16 mouse cellular contexts compared by ENCODE assay signal in genomic region chr19:37970004-37970403, GRCm38 (mm10).
DNase-seq lines count a peak whose midpoint lies in the region; ATAC-seq and TF ChIP-seq lines count a peak whose summit lies in the region.
"Had no signal": no experiment of that assay in that cellular context is flagged by ENCODE, and none has a peak within 500 bp of the region (broad histone marks: within the 10 kb centered on the region; RNA-seq: fewer than 3 reads in every experiment).

No protein-coding gene starts in this region.

- H3K27me3 ChIP-seq in hindbrain, postnatal 0 days (ENCODE audit: insufficient read depth, low read length): no peaks in the 10 kb centered on the region
- H3K27me3 ChIP-seq: neural tube, embryonic 13.5 days had no signal

- no peak for TF ChIP-seq CTCF in hindbrain, postnatal 0 days (IDR thresholded peaks at IDR 0.05; ENCODE audit: low read depth)

- 62% methylated on average over 5 of the region's 5 CpGs for WGBS in hindbrain, postnatal 0 days

- H3K9ac ChIP-seq in hindbrain, postnatal 0 days (replicated peaks; ENCODE audit: low read length): no peak overlapping the region
- H3K9ac ChIP-seq: neural tube, embryonic 13.5 days had no signal

- no peaks in the 10 kb centered on the region for H3K4me1 ChIP-seq in hindbrain, postnatal 0 days (ENCODE audit: insufficient read depth, low read length)
- H3K4me1 ChIP-seq: forebrain, embryonic 10.5 days; neural tube, embryonic 13.5 days had no signal

- H3K36me3 ChIP-seq in hindbrain, postnatal 0 days (ENCODE audit: insufficient read depth, low read length): no peaks in the 10 kb centered on the region
- H3K36me3 ChIP-seq: forebrain, embryonic 10.5 days; neural tube, embryonic 13.5 days had no signal

- no peak overlapping the region for H3K27ac ChIP-seq in hindbrain, postnatal 0 days
- H3K27ac ChIP-seq: forebrain, embryonic 10.5 days; layer of hippocampus, adult 2 months; neural tube, embryonic 13.5 days had no signal

- no peak overlapping the region for H3K4me3 ChIP-seq in hindbrain, postnatal 0 days (ENCODE audit: low read length)
- H3K4me3 ChIP-seq: forebrain, embryonic 10.5 days; layer of hippocampus, adult 2 months; neural tube, embryonic 13.5 days had no signal

- no peak overlapping the region for H3K4me2 ChIP-seq in hindbrain, postnatal 0 days (ENCODE audit: low read depth, low read length)
- H3K4me2 ChIP-seq: liver, embryonic 11.5 days; neural tube, embryonic 13.5 days had no signal

- peak; percentile 19 to 39 for DNase-seq in spleen, postnatal 36 days (ENCODE audit: low spot score in 2 of 2)
- DNase-seq in spleen, adult 12 weeks (ENCODE audit: low spot score): no peak
- DNase-seq in ZHBTc4 (ENCODE audit: low read depth, low spot score): peak; percentile 9
- DNase-seq in kidney, adult 9 months: peak; percentile 92
- DNase-seq in adrenal gland, adult 18-20 months (ENCODE audit: low spot score in 2 of 2): no peak
- no peak for DNase-seq in hindbrain, postnatal 0 days (ENCODE audit: low spot score)
- DNase-seq: cerebellum, adult 9-10 months; heart, postnatal 4 days; lung, postnatal 36 days; retina, postnatal 1 day had no signal

- no peaks in the 10 kb centered on the region for H3K9me3 ChIP-seq in hindbrain, postnatal 0 days (ENCODE audit: low read length)
- H3K9me3 ChIP-seq: neural tube, embryonic 13.5 days had no signal

- ATAC-seq in megakaryocyte progenitor cell, adult 5-6 weeks (replicated peaks; ENCODE audit: poor library complexity): peak; percentile 50
- no peak for ATAC-seq in hindbrain, postnatal 0 days
- ATAC-seq: midbrain, embryonic 16.5 days had no signal

Comparison
In these comparisons a context has a peak if more than half of its experiments do, and no peak if none do; other contexts are left out.
1. DNase-seq: peak in spleen, postnatal 36 days (2 of 2), ZHBTc4 (single experiment) and kidney, adult 9 months (single experiment); none in spleen, adult 12 weeks (single experiment), adrenal gland, adult 18-20 months (0 of 2) and hindbrain, postnatal 0 days (single experiment).